8 mouse cellular contexts compared by ENCODE assay signal in the genomic region with DNA sequence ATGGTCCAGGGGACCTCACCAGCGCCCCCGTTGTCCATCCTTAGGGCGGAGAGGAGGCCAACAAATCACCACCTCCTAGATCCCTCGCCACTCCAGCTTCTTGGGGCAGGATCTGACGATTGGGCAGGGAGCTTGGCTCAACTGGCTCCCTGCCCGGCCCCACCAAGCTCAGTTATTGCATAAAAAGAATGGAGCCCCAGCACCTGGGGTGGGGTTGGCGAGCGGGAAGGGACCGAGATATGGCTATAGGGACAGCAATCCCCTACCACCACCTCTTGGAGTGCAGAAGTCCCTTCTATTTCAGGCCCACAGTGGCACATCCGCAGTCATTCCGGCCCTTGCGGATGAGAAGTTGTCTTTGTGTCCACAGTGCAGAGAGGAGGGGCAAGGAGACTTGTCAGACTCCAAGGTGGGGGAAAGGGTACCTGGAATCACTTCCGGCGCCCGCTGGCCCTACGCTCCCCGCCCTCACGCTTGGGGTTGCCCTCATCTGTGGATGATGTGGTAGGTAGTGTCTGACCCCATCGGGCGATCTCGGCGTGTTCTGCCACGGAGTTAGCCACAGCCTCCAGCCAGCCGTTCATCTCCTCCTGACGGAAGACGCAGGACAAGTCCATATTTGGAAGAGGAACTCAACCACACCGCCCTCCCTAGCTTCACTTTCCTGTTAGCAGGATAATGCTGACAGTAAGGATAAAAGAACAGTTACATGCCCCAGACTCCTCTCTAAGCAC. TPM values are rescaled to one million over a fixed set of nuclear protein-coding genes. Genes with fewer than 3 reads are reported as not detected.
DNase-seq lines count a peak whose midpoint lies in the region; ATAC-seq and TF ChIP-seq lines count a peak whose summit lies in the region.

A gene (minus strand): TSS at position 559 of the 734 bp plus-strand sequence.

- H3K4me3 ChIP-seq in left cerebral cortex, adult 2 months, result peak within 1 kb of the TSS; percentile 65
- peak within 1 kb of the TSS; percentile 78 for H3K4me3 ChIP-seq in embryonic facial prominence, embryonic 15.5 days (replicated peaks)
- H3K4me3 ChIP-seq in hindbrain, embryonic 16.5 days (ENCODE audit: low read length), result peak within 1 kb of the TSS; percentile 78
- H3K4me3 ChIP-seq in lung, embryonic 14.5 days (ENCODE audit: low read depth, low read length), result peak within 1 kb of the TSS; percentile 66
- H3K4me3 ChIP-seq in stomach, embryonic 14.5 days (ENCODE audit: low read depth, low read length), result peak within 1 kb of the TSS; percentile 61

- H3K4me1 ChIP-seq in embryonic facial prominence, embryonic 15.5 days, result peaks cover 39% of the 10 kb centered on the region
- peaks cover 8% of the 10 kb centered on the region for H3K4me1 ChIP-seq in hindbrain, embryonic 16.5 days (ENCODE audit: control insufficient read depth, insufficient read depth, low read depth, low read length)
- peaks cover 13% of the 10 kb centered on the region for H3K4me1 ChIP-seq in lung, embryonic 14.5 days (ENCODE audit: insufficient read depth)
- H3K4me1 ChIP-seq in stomach, embryonic 14.5 days (ENCODE audit: control insufficient read depth, insufficient read depth, low read length), result peaks cover 27% of the 10 kb centered on the region

- H3K9ac ChIP-seq in embryonic facial prominence, embryonic 15.5 days, result no peak within 1 kb of the TSS
- peak within 1 kb of the TSS; percentile 41 for H3K9ac ChIP-seq in hindbrain, embryonic 16.5 days (ENCODE audit: low read depth, low read length)
- H3K9ac ChIP-seq in lung, embryonic 14.5 days, result peak within 1 kb of the TSS; percentile 47
- H3K9ac ChIP-seq in stomach, embryonic 14.5 days (replicated peaks; ENCODE audit: low read depth, low read length), result peak within 1 kb of the TSS; percentile 36

- H3K36me3 ChIP-seq in embryonic facial prominence, embryonic 15.5 days, result no peaks in the 10 kb centered on the region
- 0 out of 2 replicates have a peak, but pooled peaks cover 6% of the 10 kb centered on the region for H3K36me3 ChIP-seq in hindbrain, embryonic 16.5 days (ENCODE audit: control insufficient read depth, insufficient read depth, low read length)
- H3K36me3 ChIP-seq in lung, embryonic 14.5 days (ENCODE audit: insufficient read depth), result peaks cover 12% of the 10 kb centered on the region
- H3K36me3 ChIP-seq in stomach, embryonic 14.5 days (ENCODE audit: control insufficient read depth, insufficient read depth, low read length), result 0 out of 2 replicates have a peak, but pooled peaks cover 5% of the 10 kb centered on the region

- no peak for ATAC-seq in embryonic facial prominence, embryonic 15.5 days (ENCODE audit: insufficient number of reproducible peaks, low FRiP score, low TSS enrichment, low read depth)
- ATAC-seq in hindbrain, embryonic 16.5 days, result no peak
- ATAC-seq in lung, embryonic 14.5 days (ENCODE audit: insufficient read depth), result no peak
- no peak for ATAC-seq in stomach, embryonic 14.5 days (ENCODE audit: insufficient number of reproducible peaks, insufficient read depth, low FRiP score, low read depth)

- intact Hi-C loops in left cerebral cortex, adult 2 months (cut with DNase I), result no loop called here

- H3K9me3 ChIP-seq in embryonic facial prominence, embryonic 15.5 days (replicated peaks), result no peaks in the 10 kb centered on the region
- no peaks in the 10 kb centered on the region for H3K9me3 ChIP-seq in hindbrain, embryonic 16.5 days (ENCODE audit: control insufficient read depth, low read length)
- H3K9me3 ChIP-seq in lung, embryonic 14.5 days (ENCODE audit: low read depth, low read length), result no peaks in the 10 kb centered on the region
- no peaks in the 10 kb centered on the region for H3K9me3 ChIP-seq in stomach, embryonic 14.5 days (ENCODE audit: control insufficient read depth, low read depth, low read length)

- 8% methylated on average over 27 of the region's 27 CpGs for WGBS in embryonic facial prominence, embryonic 15.5 days
- 6% methylated on average over 26 of the region's 27 CpGs for WGBS in hindbrain, embryonic 16.5 days
- 1% methylated on average over 27 of the region's 27 CpGs for WGBS in lung, embryonic 14.5 days
- 3% methylated on average over 27 of the region's 27 CpGs for WGBS in stomach, embryonic 14.5 days

- H3K27ac ChIP-seq in left cerebral cortex, adult 2 months, result peak within 1 kb of the TSS; percentile 24
- H3K27ac ChIP-seq in embryonic facial prominence, embryonic 15.5 days (replicated peaks), result 0 out of 2 replicates have a peak within 1 kb of the TSS, but pooled peaks have one; percentile 28
- H3K27ac ChIP-seq in hindbrain, embryonic 16.5 days (ENCODE audit: low read depth, low read length), result no peak within 1 kb of the TSS
- H3K27ac ChIP-seq in lung, embryonic 14.5 days (ENCODE audit: low read depth), result peak within 1 kb of the TSS; percentile 87
- H3K27ac ChIP-seq in stomach, embryonic 14.5 days (ENCODE audit: low read length), result peak within 1 kb of the TSS; percentile 93

- no peak for TF ChIP-seq CTCF in left cerebral cortex, adult 2 months (IDR thresholded peaks at IDR 0.05)
- TF ChIP-seq CTCF in lung, embryonic 14.5 days (IDR thresholded peaks at IDR 0.05; ENCODE audit: low read depth), result peak; percentile 29; the same call in 1 of the 2 replicates

- H3K4me2 ChIP-seq in embryonic facial prominence, embryonic 15.5 days (replicated peaks), result peak within 1 kb of the TSS; percentile 78
- H3K4me2 ChIP-seq in hindbrain, embryonic 16.5 days (ENCODE audit: low read length), result peak within 1 kb of the TSS; percentile 85
- H3K4me2 ChIP-seq in lung, embryonic 14.5 days, result peak within 1 kb of the TSS; percentile 65
- H3K4me2 ChIP-seq in stomach, embryonic 14.5 days (replicated peaks; ENCODE audit: low read depth, low read length), result peak within 1 kb of the TSS; percentile 85

- no peak for DNase-seq in left cerebral cortex, adult 2 months (ENCODE audit: extremely low spot score in 1 of 2, low spot score in 2 of 2)
- DNase-seq in left cerebral cortex, adult 8-10 months (ENCODE audit: low spot score in 2 of 2), result no peak
- peak; percentile 75 for DNase-seq in lung, embryonic 14.5 days
- DNase-seq in gastrocnemius, adult 18-20 months (ENCODE audit: low spot score), result no peak
- no peak for DNase-seq in testis, postnatal 14 days (ENCODE audit: low spot score)

- peaks cover 7% of the 10 kb centered on the region for H3K27me3 ChIP-seq in embryonic facial prominence, embryonic 15.5 days
- H3K27me3 ChIP-seq in hindbrain, embryonic 16.5 days (replicated peaks; ENCODE audit: control insufficient read depth, insufficient read depth, low read length), result peaks cover 24% of the 10 kb centered on the region
- peaks cover under 1% of the 10 kb centered on the region; the same call in 1 of the 2 replicates for H3K27me3 ChIP-seq in lung, embryonic 14.5 days (ENCODE audit: insufficient read depth, low read length)
- no peaks in the 10 kb centered on the region for H3K27me3 ChIP-seq in stomach, embryonic 14.5 days (ENCODE audit: control insufficient read depth, insufficient read depth, low read length)

RNA-seq across cellular contexts. Expression of the gene that starts here (rescaled TPM):
- not detected for total RNA-seq in left cerebral cortex, adult 2 months (2021)
- total RNA-seq in left cerebral cortex, adult 8-10 months (2022), result not detected
- polyA plus RNA-seq in embryonic facial prominence, embryonic 15.5 days (2015; fragmentation: Nextera tagmentation; extraction: Ambion mirVana), result 0.35 and 0.43 TPM in 2 replicates
- polyA plus RNA-seq in hindbrain, embryonic 16.5 days (2015; fragmentation: Nextera tagmentation; extraction: Ambion mirVana), result not detected in 2 replicates
- 0.73 and 1.6 TPM in 2 replicates for polyA plus RNA-seq in lung, embryonic 14.5 days (2014; fragmentation: Nextera tagmentation; extraction: Ambion mirVana)
- 0.53 and 1.9 TPM in 2 replicates for polyA plus RNA-seq in stomach, embryonic 14.5 days (2014; fragmentation: Nextera tagmentation; extraction: Ambion mirVana)
- total RNA-seq in gastrocnemius, adult 18-20 months (2021), result under 1 TPM in 1 of 2 experiments, not detected in 1; 0.57 TPM
